Mouse (Mus musculus): Measurements from ENCODE around the gene Stpg1. TPM values are rescaled to one million over a fixed set of nuclear protein-coding genes. Genes with fewer than 3 reads are reported as not detected.
A peak's percentile ranks its signal among the peaks of the same experiment; 100 is the strongest.

The Stpg1 gene
- polyA plus RNA-seq, 1 experiment from 2014 or later = not detected

GRCm38 (mm10) chr4:135540057-135540456 is 45.5 kb downstream of the Stpg1 start:
- Histone ChIP-seq H3K27ac (ENCODE audit: low read depth) (no peak overlapping the region), H3K4me2 (ENCODE audit: low read depth, low read length) (no peak overlapping the region), H3K9me3 (ENCODE audit: low read length) (no peaks in the 10 kb centered on the region), H3K4me1 (ENCODE audit: insufficient read depth) (0 out of 2 replicates have a peak, but pooled peaks cover 4% of the 10 kb centered on the region), H3K36me3 (replicated peaks; ENCODE audit: insufficient read depth, low read length) (no peaks in the 10 kb centered on the region), H3K27me3 (ENCODE audit: insufficient read depth, low read length) (no peaks in the 10 kb centered on the region), H3K4me3 (ENCODE audit: low read depth, low read length) (no peak overlapping the region), H3K9ac (replicated peaks) (no peak overlapping the region)
- no peak for DNase-seq
- WGBS (ENCODE audit: insufficient replicate concordance) = 65% methylated on average over 9 of the region's 9 CpGs
- no peak for TF ChIP-seq CTCF (IDR thresholded peaks at IDR 0.05; ENCODE audit: low read depth)
- TF ChIP-seq EP300 (IDR thresholded peaks at IDR 0.05; ENCODE audit: low read depth) = no peak
- ATAC-seq = no peak

- Histone ChIP-seq H3K4me1 (ENCODE audit: insufficient read depth) (0 out of 2 replicates have a peak, but pooled peaks cover 8% of the 10 kb centered on the region), H3K9me3 (ENCODE audit: low read length) (no peaks in the 10 kb centered on the region), H3K4me2 (ENCODE audit: low read depth, low read length) (no peak overlapping the region), H3K4me3 (ENCODE audit: low read depth, low read length) (no peak overlapping the region), H3K36me3 (replicated peaks; ENCODE audit: insufficient read depth, low read length) (no peaks in the 10 kb centered on the region), H3K27ac (ENCODE audit: low read depth) (no peak overlapping the region), H3K9ac (replicated peaks) (no peak overlapping the region), H3K27me3 (ENCODE audit: insufficient read depth, low read length) (no peaks in the 10 kb centered on the region)
- DNase-seq (no peak), ATAC-seq (no peak)
- no peak for TF ChIP-seq EP300 (IDR thresholded peaks at IDR 0.05; ENCODE audit: low read depth)
- TF ChIP-seq CTCF (IDR thresholded peaks at IDR 0.05; ENCODE audit: low read depth) = no peak
- WGBS (ENCODE audit: insufficient replicate concordance) = 83% methylated on average over 2 of the region's 2 CpGs
Observed at GRCm38 (mm10) chr4:135544284-135544683, 49.7 kb downstream of the Stpg1 start.

GRCm38 (mm10) chr4:135545080-135545511 is 50.5 kb downstream of the Stpg1 start:
- peak overlapping the region; percentile 22; the same call in 1 of the 2 replicates for H3K9ac ChIP-seq (replicated peaks)
- peak overlapping the region; percentile 38 for H3K4me3 ChIP-seq (ENCODE audit: low read depth, low read length)
- no peak for TF ChIP-seq EP300 (IDR thresholded peaks at IDR 0.05; ENCODE audit: low read depth)
- TF ChIP-seq CTCF (IDR thresholded peaks at IDR 0.05; ENCODE audit: low read depth) = no peak
- DNase-seq (peak; percentile 27), ATAC-seq (no peak)
- H3K27ac ChIP-seq (ENCODE audit: low read depth) = no peak overlapping the region
- H3K36me3 ChIP-seq (replicated peaks; ENCODE audit: insufficient read depth, low read length) = no peaks in the 10 kb centered on the region
- 0 out of 2 replicates have a peak, but pooled peaks cover 8% of the 10 kb centered on the region for H3K4me1 ChIP-seq (ENCODE audit: insufficient read depth)
- H3K4me2 ChIP-seq (ENCODE audit: low read depth, low read length) = peak overlapping the region; percentile 66
- 9% methylated on average over 8 of the region's 8 CpGs for WGBS (ENCODE audit: insufficient replicate concordance)
- no peaks in the 10 kb centered on the region for H3K9me3 ChIP-seq (ENCODE audit: low read length)
- no peaks in the 10 kb centered on the region for H3K27me3 ChIP-seq (ENCODE audit: insufficient read depth, low read length)

- Histone ChIP-seq H3K4me1 (ENCODE audit: insufficient read depth) (0 out of 2 replicates have a peak, but pooled peaks cover 8% of the 10 kb centered on the region), H3K4me2 (ENCODE audit: low read depth, low read length) (no peak overlapping the region), H3K9me3 (ENCODE audit: low read length) (no peaks in the 10 kb centered on the region), H3K36me3 (replicated peaks; ENCODE audit: insufficient read depth, low read length) (no peaks in the 10 kb centered on the region), H3K27ac (ENCODE audit: low read depth) (no peak overlapping the region), H3K27me3 (ENCODE audit: insufficient read depth, low read length) (no peaks in the 10 kb centered on the region), H3K4me3 (ENCODE audit: low read depth, low read length) (no peak overlapping the region), H3K9ac (replicated peaks) (no peak overlapping the region)
- WGBS (ENCODE audit: insufficient replicate concordance) = 78% methylated on average over 7 of the region's 7 CpGs
- no peak for TF ChIP-seq EP300 (IDR thresholded peaks at IDR 0.05; ENCODE audit: low read depth)
- no peak for TF ChIP-seq CTCF (IDR thresholded peaks at IDR 0.05; ENCODE audit: low read depth)
- ATAC-seq (no peak), DNase-seq (no peak)
Observed at GRCm38 (mm10) chr4:135546008-135546407, 51.4 kb downstream of the Stpg1 start.

- Histone ChIP-seq H3K9ac (replicated peaks) (no peak overlapping the region), H3K4me1 (ENCODE audit: insufficient read depth) (0 out of 2 replicates have a peak, but pooled peaks cover 8% of the 10 kb centered on the region), H3K27me3 (ENCODE audit: insufficient read depth, low read length) (no peaks in the 10 kb centered on the region), H3K4me3 (ENCODE audit: low read depth, low read length) (no peak overlapping the region), H3K36me3 (replicated peaks; ENCODE audit: insufficient read depth, low read length) (no peaks in the 10 kb centered on the region), H3K27ac (ENCODE audit: low read depth) (no peak overlapping the region), H3K4me2 (ENCODE audit: low read depth, low read length) (no peak overlapping the region), H3K9me3 (ENCODE audit: low read length) (no peaks in the 10 kb centered on the region)
- TF ChIP-seq CTCF (IDR thresholded peaks at IDR 0.05; ENCODE audit: low read depth) = no peak
- TF ChIP-seq EP300 (IDR thresholded peaks at IDR 0.05; ENCODE audit: low read depth) = no peak
- WGBS (ENCODE audit: insufficient replicate concordance) = 93% methylated on average over 4 of the region's 4 CpGs
- DNase-seq (no peak), ATAC-seq (no peak)
Observed at GRCm38 (mm10) chr4:135546793-135547192, 52.2 kb downstream of the Stpg1 start.

GRCm38 (mm10) chr4:135547551-135547950 is 53.0 kb downstream of the Stpg1 start:
- no peaks in the 10 kb centered on the region for H3K27me3 ChIP-seq (ENCODE audit: insufficient read depth, low read length)
- DNase-seq = no peak
- H3K4me2 ChIP-seq (ENCODE audit: low read depth, low read length) = no peak overlapping the region
- TF ChIP-seq EP300 (IDR thresholded peaks at IDR 0.05; ENCODE audit: low read depth) (no peak), CTCF (IDR thresholded peaks at IDR 0.05; ENCODE audit: low read depth) (no peak)
- H3K9ac ChIP-seq (replicated peaks) = no peak overlapping the region
- H3K9me3 ChIP-seq (ENCODE audit: low read length) = no peaks in the 10 kb centered on the region
- H3K27ac ChIP-seq (ENCODE audit: low read depth) = no peak overlapping the region
- ATAC-seq = no peak
- no peak overlapping the region for H3K4me3 ChIP-seq (ENCODE audit: low read depth, low read length)
- H3K4me1 ChIP-seq (ENCODE audit: insufficient read depth) = 0 out of 2 replicates have a peak, but pooled peaks cover 8% of the 10 kb centered on the region
- no peaks in the 10 kb centered on the region for H3K36me3 ChIP-seq (replicated peaks; ENCODE audit: insufficient read depth, low read length)
- WGBS (ENCODE audit: insufficient replicate concordance) = 58% methylated on average over 14 of the region's 14 CpGs
